Mouse (Mus musculus): ENCODE data around the gene Trp53bp2. TPM values are rescaled to one million over a fixed set of nuclear protein-coding genes. Genes with fewer than 3 reads are reported as not detected.

The Trp53bp2 gene
- polyA plus RNA-seq, 1 experiment from 2014 or later = 16.0 TPM

DNA sequence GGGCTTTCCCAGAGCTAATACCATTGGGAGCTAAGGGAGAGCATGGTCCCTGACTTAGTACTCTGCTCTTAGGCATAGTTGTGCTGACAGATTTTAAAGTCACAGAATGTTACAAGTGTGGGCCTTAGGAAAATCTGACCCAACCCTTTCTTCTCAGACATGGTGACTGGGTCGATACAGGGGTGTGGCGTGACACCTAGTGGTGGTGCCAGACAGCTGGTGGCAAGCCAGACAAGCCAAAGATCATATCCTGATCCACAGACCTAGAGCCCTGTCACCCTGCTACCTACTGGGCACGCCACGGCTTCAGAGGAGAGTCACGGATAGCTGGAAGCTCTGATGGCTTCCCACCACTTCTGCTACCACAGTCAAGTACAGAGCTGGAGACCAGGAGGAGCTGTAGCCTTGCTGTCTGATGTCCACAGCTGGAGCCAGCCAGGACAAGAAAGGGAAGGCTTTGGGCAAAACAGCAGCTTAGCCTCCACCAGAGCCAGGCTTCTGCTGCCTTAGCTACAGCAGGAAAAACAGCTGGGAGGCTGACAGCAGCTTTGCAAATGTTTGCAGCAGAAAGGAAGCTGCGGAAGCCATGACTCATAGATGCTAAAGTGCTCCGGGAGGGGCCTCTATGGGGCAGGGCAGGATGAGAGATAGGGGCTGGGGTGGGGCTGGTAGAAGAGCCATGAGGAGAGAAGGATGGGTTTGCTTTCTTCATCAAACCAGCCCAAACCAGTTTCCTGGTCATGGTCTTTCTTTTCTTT, 97.4 kb downstream of the Trp53bp2 start:
- Histone ChIP-seq H3K4me3 (ENCODE audit: low read depth, low read length) (no peak overlapping the region), H3K27me3 (ENCODE audit: control insufficient read depth, insufficient read depth, low read depth, low read length) (no peaks in the 10 kb centered on the region), H3K4me1 (ENCODE audit: control insufficient read depth, insufficient read depth, low read length) (no peaks in the 10 kb centered on the region; the same call in 1 of the 2 replicates), H3K4me2 (ENCODE audit: low read length) (no peak overlapping the region), H3K27ac (ENCODE audit: low read length) (0 out of 2 replicates have a peak overlapping the region, but pooled peaks have one; percentile 18), H3K36me3 (ENCODE audit: control insufficient read depth, insufficient read depth, low read length) (peaks cover 6% of the 10 kb centered on the region; the same call in 1 of the 2 replicates), H3K9ac (ENCODE audit: low read depth, low read length) (no peak overlapping the region), H3K9me3 (replicated peaks; ENCODE audit: control insufficient read depth, low read length, poor library complexity, severe bottlenecking) (no peaks in the 10 kb centered on the region)
- 65% methylated on average over 7 of the region's 7 CpGs for WGBS
- ATAC-seq = no peak

DNA sequence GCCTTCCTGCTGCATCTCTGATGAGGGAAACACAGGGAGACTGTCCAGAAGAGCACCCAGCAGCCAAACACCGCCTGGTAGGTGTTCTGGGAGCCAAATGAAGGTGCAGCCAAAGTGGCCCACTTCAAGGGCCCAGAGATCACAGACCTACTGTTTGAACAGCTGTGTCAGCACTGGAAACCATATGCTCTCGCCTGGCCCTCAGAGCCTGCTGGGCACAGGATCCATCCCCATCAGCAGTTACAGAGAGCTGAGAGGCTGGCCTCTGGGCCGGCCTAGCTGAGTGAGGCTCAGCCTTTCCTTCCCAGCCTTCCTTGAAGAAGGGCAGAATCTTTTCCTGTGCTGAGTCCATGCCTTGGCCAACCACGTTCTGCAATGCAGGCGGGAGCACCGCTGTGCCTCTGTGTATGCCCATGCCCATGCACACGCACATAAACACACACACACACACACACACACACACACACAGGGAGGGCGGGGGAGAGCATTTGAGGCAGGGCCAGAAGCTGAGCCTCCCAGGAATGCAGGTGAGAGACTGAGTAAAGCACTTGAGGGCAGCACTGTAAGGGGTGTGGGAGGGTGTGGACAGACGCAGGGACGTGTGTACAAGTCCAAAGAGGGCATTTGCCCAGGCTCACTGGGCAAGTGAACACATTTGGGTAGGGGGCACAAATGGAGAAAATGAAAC, 100.3 kb downstream of the Trp53bp2 start:
- H3K9ac ChIP-seq (ENCODE audit: low read depth, low read length) = no peak overlapping the region
- H3K27ac ChIP-seq (ENCODE audit: low read length) = no peak overlapping the region
- peaks cover 13% of the 10 kb centered on the region; the same call in 1 of the 2 replicates for H3K36me3 ChIP-seq (ENCODE audit: control insufficient read depth, insufficient read depth, low read length)
- 83% methylated on average over 10 of the region's 10 CpGs for WGBS
- no peaks in the 10 kb centered on the region for H3K9me3 ChIP-seq (replicated peaks; ENCODE audit: control insufficient read depth, low read length, poor library complexity, severe bottlenecking)
- ATAC-seq = no peak
- no peaks in the 10 kb centered on the region for H3K27me3 ChIP-seq (ENCODE audit: control insufficient read depth, insufficient read depth, low read depth, low read length)
- H3K4me1 ChIP-seq (ENCODE audit: control insufficient read depth, insufficient read depth, low read length) = no peaks in the 10 kb centered on the region; the same call in 1 of the 2 replicates
- no peak overlapping the region for H3K4me2 ChIP-seq (ENCODE audit: low read length)
- H3K4me3 ChIP-seq (ENCODE audit: low read depth, low read length) = no peak overlapping the region

DNA sequence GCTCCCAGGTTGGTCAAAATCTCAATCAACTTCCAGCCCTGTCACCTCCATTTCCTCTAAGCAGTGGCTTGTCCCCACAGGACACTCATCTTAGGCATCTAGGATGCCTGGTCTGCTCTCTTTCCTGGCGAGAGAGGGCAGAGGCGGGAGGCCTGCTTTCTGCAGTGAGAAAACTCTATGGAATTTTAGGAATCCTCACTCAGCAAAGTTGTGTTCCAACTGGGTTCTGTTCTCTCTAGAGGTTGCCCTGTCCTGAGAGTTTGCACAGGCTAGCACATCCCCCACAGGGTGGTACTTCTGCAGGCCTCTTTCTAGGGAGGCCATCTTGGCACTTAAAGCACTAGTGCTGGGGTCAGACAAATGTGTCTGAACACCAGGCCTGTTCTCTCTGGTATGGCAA, 102.1 kb downstream of the Trp53bp2 start:
- H3K4me2 ChIP-seq (ENCODE audit: low read length) = no peak overlapping the region
- H3K36me3 ChIP-seq (ENCODE audit: control insufficient read depth, insufficient read depth, low read length) = peaks cover 13% of the 10 kb centered on the region; the same call in 1 of the 2 replicates
- no peak for ATAC-seq
- no peak overlapping the region for H3K27ac ChIP-seq (ENCODE audit: low read length)
- no peaks in the 10 kb centered on the region for H3K9me3 ChIP-seq (replicated peaks; ENCODE audit: control insufficient read depth, low read length, poor library complexity, severe bottlenecking)
- H3K27me3 ChIP-seq (ENCODE audit: control insufficient read depth, insufficient read depth, low read depth, low read length) = no peaks in the 10 kb centered on the region
- H3K4me1 ChIP-seq (ENCODE audit: control insufficient read depth, insufficient read depth, low read length) = peaks cover 11% of the 10 kb centered on the region
- no peak overlapping the region for H3K9ac ChIP-seq (ENCODE audit: low read depth, low read length)
- no peak overlapping the region for H3K4me3 ChIP-seq (ENCODE audit: low read depth, low read length)
- 86% methylated on average over 2 of the region's 2 CpGs for WGBS

DNA sequence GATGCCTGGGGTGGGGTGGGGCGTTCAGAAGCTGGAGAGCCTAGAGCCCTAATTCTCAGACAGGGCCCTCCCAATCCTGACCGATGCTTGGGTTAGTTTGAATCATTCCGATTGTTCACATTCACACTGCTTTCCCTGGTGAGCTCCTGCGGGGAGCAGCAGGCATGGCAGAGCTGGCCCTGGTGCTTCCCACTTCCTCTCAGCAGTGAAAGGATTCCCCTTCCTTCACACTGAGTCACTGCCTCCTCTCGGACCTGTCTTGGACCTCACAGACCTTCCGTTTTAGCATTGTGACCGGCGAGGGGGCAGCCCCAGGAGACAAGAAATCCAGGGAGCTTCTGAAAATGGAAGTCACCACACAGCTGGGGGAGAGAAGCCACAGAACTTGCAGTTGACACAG, 102.8 kb downstream of the Trp53bp2 start:
- Histone ChIP-seq H3K36me3 (ENCODE audit: control insufficient read depth, insufficient read depth, low read length) (peaks cover 13% of the 10 kb centered on the region; the same call in 1 of the 2 replicates), H3K27me3 (ENCODE audit: control insufficient read depth, insufficient read depth, low read depth, low read length) (no peaks in the 10 kb centered on the region), H3K4me1 (ENCODE audit: control insufficient read depth, insufficient read depth, low read length) (peaks cover 14% of the 10 kb centered on the region), H3K9ac (ENCODE audit: low read depth, low read length) (no peak overlapping the region), H3K27ac (ENCODE audit: low read length) (no peak overlapping the region), H3K4me3 (ENCODE audit: low read depth, low read length) (no peak overlapping the region), H3K4me2 (ENCODE audit: low read length) (no peak overlapping the region), H3K9me3 (replicated peaks; ENCODE audit: control insufficient read depth, low read length, poor library complexity, severe bottlenecking) (no peaks in the 10 kb centered on the region)
- WGBS = 69% methylated on average over 8 of the region's 8 CpGs
- ATAC-seq = no peak

Other genes starting within 250 kb of the Trp53bp2 start
- not detected in 2 replicates for gene Vmn1r1, start 244.7 kb upstream of the Trp53bp2 start, polyA plus RNA-seq (2015; fragmentation: Nextera tagmentation; extraction: Ambion mirVana)
- 73.1 and 85.0 TPM in 2 replicates for gene Degs1, start 126.4 kb upstream of the Trp53bp2 start, polyA plus RNA-seq (2015; fragmentation: Nextera tagmentation; extraction: Ambion mirVana)
- gene Fbxo28, start 67.5 kb upstream of the Trp53bp2 start, polyA plus RNA-seq (2015; fragmentation: Nextera tagmentation; extraction: Ambion mirVana) = 21.1 and 24.8 TPM in 2 replicates
- gene Capn2, start 108.4 kb downstream of the Trp53bp2 start, polyA plus RNA-seq (2015; fragmentation: Nextera tagmentation; extraction: Ambion mirVana) = 84.5 and 89.8 TPM in 2 replicates
- gene Capn8, start 155.8 kb downstream of the Trp53bp2 start, polyA plus RNA-seq (2015; fragmentation: Nextera tagmentation; extraction: Ambion mirVana) = 0.14 and 0.21 TPM in 2 replicates

Measured in midbrain, embryonic 16.5 days (tissue).